Mouse (Mus musculus) liver, embryonic 16.5 days (tissue): ENCODE measurements around the gene Ppm1f. TPM values are rescaled to one million over a fixed set of nuclear protein-coding genes. Genes with fewer than 3 reads are reported as not detected.
"Not testable (repeated sequence)": the region's sequence is repeated elsewhere in the genome, so short reads cannot be mapped to it uniquely, and the experiment has no call there.

Source experiments
- ATAC-seq: fragments of 200-750 bp; cut with Nextera tagmentation; 2 replicates; pipeline ENCODE4 v1.8.0; 2017; ENCODE audit warnings: low read depth, mild to moderate bottlenecking, moderate number of reproducible peaks, moderate library complexity
- H3K27ac ChIP-seq: fragments of 300-500 bp; sonication (generic); 2 replicates; pipeline ENCODE4 v1.5.1; 2014; ENCODE audit warnings: mild to moderate bottlenecking, low read length
- H3K27me3 ChIP-seq: fragments of 300-500 bp; sonication (generic); 2 replicates; pipeline ENCODE4 v1.6.1; 2014; ENCODE audit warnings: low read depth, low read length, mixed read lengths; ENCODE audit not compliant: control insufficient read depth, insufficient read depth
- H3K36me3 ChIP-seq: fragments of 300-500 bp; sonication (generic); 2 replicates; pipeline ENCODE4 v1.6.1; 2014; ENCODE audit warnings: mild to moderate bottlenecking; ENCODE audit not compliant: control insufficient read depth, insufficient read depth
- H3K4me1 ChIP-seq: fragments of 300-500 bp; sonication (generic); 2 replicates; pipeline ENCODE4 v1.6.1; 2014; ENCODE audit warnings: low read depth, low read length, mixed read lengths; ENCODE audit not compliant: control insufficient read depth
- H3K4me2 ChIP-seq: fragments of 300-500 bp; sonication (generic); 2 replicates; pipeline ENCODE4 v1.6.1; 2014; ENCODE audit warnings: low read depth, low read length, mixed read lengths
- H3K4me3 ChIP-seq: fragments of 300-500 bp; sonication (generic); 2 replicates; pipeline ENCODE4 v1.5.1; 2014; ENCODE audit warnings: low read depth, mild to moderate bottlenecking, low read length
- H3K9ac ChIP-seq: fragments of 300-500 bp; sonication (generic); 2 replicates; pipeline ENCODE4 v1.6.1; 2014; ENCODE audit warnings: low read depth, low read length
- H3K9me3 ChIP-seq: fragments of 300-500 bp; sonication (generic); replicated peaks from 2 replicates; pipeline ENCODE4 v1.6.1; 2016; ENCODE audit warnings: low read length; ENCODE audit not compliant: control insufficient read depth
- WGBS: fragments of 180-500 bp; shearing (Covaris S2); extraction: QIAGEN DNeasy Blood & Tissue Kit; methylation state at CpG from one replicate; pipeline ENCODE4 v1.1.7; 2014; ENCODE audit not compliant: insufficient replicate concordance; 5-methylcytosine and 5-hydroxymethylcytosine counted together
- polyA plus RNA-seq: library from polyadenylated mRNA; unstranded; fragments of >200 nt; fragmentation: Nextera tagmentation; extraction: Ambion mirVana; gene quantifications from 2 replicates; pipeline ENCODE4 v1.2.1, GENCODE M21; 2015

Gene Ppm1f
- polyA plus RNA-seq, 1 experiment from 2014 or later: 8.1 TPM

DNA sequence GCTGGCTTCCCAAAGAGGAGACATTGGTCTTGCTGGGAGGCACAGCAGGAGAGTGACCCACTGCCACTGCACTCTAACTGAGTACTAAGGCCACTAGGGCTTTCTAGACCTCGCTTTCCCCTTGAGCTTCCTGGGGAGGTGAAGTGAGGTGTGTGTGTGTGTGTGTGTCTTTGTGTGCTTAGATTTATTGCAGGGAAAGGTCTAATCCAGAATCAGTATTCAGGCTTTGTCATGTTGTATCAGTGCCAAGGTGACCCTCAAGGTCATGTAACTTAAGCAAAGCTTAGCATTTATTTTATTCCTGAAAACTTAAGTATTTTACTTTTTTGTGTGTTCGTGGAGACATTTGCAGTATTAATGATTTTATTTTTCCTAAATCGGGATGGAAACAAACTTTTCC lies 28.2 kb downstream of the Ppm1f start:
- no peak for ATAC-seq
- no peaks in the 10 kb centered on the region; the same call in 1 of the 2 replicates for H3K36me3 ChIP-seq
- no peaks in the 10 kb centered on the region for H3K4me1 ChIP-seq
- no peaks in the 10 kb centered on the region for H3K27me3 ChIP-seq
- H3K4me3 ChIP-seq: no peak overlapping the region
- H3K9ac ChIP-seq: no peak overlapping the region
- H3K4me2 ChIP-seq: no peak overlapping the region
- H3K9me3 ChIP-seq: no peaks in the 10 kb centered on the region
- no peak overlapping the region for H3K27ac ChIP-seq
- 66% methylated on average over 3 of the region's 3 CpGs for WGBS

DNA sequence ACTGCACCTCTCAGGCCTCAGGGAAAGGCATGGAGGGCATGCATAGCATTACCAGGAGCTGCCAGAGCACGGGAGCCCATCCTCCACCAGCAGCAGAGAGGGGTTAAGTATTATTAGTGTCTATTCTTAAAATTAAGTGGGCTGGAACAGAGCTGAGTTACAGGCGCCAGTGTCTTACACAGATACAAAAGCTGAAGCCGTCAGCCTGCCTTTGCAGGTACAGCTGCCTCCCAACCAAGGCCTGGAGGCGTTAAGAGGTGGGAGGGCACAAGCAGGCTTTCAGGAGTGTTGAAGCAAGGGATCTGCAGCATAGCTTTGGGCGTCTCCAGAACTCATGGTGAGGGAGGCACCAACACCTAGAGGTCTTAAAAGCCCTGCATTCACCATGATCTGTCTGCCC lies 30.3 kb downstream of the Ppm1f start:
- H3K27ac ChIP-seq: no peak overlapping the region
- H3K9me3 ChIP-seq: no peaks in the 10 kb centered on the region
- no peak overlapping the region for H3K4me3 ChIP-seq
- no peak overlapping the region for H3K4me2 ChIP-seq
- no peaks in the 10 kb centered on the region for H3K27me3 ChIP-seq
- no peak overlapping the region for H3K9ac ChIP-seq
- no peak for ATAC-seq
- no peaks in the 10 kb centered on the region for H3K4me1 ChIP-seq
- 57% methylated on average over 5 of the region's 5 CpGs for WGBS
- H3K36me3 ChIP-seq: no peaks in the 10 kb centered on the region; the same call in 1 of the 2 replicates

DNA sequence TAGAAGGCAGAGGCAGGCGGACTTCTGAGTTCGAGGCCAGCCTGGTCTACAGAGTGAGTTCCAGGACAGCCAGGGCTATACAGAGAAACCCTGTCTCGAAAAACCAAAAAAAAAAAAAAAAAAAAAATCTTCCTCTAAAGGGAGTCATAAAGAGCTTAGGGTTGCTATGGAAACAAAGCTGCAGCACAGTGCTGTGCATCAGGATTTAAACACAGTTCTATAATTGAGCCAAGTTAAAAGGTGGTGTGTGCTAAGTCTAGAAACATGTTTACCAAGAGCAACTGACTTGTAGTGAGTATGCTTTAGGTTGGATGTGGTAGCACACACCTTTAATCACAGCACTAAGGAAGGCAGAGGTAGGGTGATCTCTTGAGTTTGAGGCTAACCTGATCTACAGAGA lies 32.6 kb downstream of the Ppm1f start:
- not testable (repeated sequence) for H3K9ac ChIP-seq, H3K27ac ChIP-seq, H3K4me2 ChIP-seq, ATAC-seq, H3K4me1 ChIP-seq, H3K4me3 ChIP-seq, H3K36me3 ChIP-seq, H3K27me3 ChIP-seq, H3K9me3 ChIP-seq
- 89% methylated on average over 2 of the region's 3 CpGs for WGBS

DNA sequence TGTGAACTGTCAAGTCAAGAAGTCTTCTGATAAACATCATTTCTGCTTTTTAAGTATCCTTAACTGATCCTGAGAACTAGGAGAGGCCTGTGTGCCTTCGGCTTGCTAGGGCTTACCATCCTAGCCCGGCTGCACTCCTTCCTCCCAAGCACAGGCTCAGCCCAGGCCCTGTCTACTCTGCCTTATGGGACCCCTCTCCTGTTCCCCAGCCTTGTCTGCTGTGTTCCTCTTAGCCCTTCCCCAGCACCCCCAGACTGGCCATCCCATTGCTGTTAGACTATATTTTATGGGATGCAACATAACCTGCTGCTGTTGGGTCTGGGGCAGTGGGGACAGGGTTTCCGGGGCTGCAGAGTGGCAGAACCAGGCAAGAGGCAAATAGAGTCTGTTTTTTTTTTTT lies 34.1 kb downstream of the Ppm1f start:
- H3K4me1 ChIP-seq: no peaks in the 10 kb centered on the region
- H3K27me3 ChIP-seq: no peaks in the 10 kb centered on the region
- no peak for ATAC-seq
- no peaks in the 10 kb centered on the region for H3K36me3 ChIP-seq
- 66% methylated on average over 3 of the region's 3 CpGs for WGBS
- no peak overlapping the region for H3K4me2 ChIP-seq
- H3K27ac ChIP-seq: no peak overlapping the region
- no peaks in the 10 kb centered on the region for H3K9me3 ChIP-seq
- H3K4me3 ChIP-seq: no peak overlapping the region
- H3K9ac ChIP-seq: no peak overlapping the region

DNA sequence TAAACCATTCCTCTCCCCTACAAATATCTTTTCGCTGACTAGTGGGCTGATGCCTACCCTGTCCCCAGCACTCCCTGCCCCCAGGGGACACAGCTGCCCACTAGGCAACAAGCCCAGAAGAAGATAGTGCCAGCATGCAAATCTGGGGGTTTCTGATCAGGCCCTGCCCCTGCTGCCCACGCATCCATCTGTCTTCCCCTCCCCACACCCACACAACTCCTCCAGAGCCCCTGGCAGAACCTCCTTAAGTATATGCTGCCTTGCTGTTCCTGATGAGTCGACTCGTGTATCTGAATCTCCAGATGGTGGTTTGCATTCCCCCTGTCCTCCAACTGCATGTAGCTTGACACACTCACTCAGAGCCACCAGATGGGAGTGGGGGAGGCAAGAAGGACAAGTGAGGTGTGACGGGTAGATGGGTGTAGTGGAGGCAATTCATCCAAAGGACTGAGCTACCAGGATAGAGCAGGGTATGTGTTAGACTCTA lies 34.6 kb downstream of the Ppm1f start:
- Histone ChIP-seq H3K4me3 (no peak overlapping the region), H3K36me3 (no peaks in the 10 kb centered on the region), H3K9me3 (no peaks in the 10 kb centered on the region), H3K9ac (no peak overlapping the region), H3K27ac (no peak overlapping the region), H3K4me1 (no peaks in the 10 kb centered on the region), H3K4me2 (no peak overlapping the region), H3K27me3 (no peaks in the 10 kb centered on the region)
- 48% methylated on average over 5 of the region's 5 CpGs for WGBS
- ATAC-seq: no peak

DNA sequence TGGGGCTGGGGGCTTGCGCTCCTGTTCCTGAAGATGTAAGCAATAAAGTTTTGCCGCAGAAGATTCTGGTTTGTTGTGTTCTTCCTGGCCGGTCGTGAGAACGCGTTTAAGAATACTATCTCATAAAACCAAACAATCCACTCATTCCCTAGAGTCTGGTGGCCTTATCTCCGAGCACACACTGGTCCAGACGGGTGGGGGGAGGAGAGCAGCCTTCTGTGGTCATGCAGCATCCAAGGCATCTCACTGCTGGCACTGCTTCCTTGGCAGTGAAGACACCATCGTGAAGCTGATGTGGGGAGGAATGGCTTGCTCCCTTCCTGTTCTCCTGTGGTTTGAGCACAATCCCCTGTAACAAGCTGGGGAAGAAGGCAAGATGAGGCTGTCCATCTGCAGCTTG lies 43.3 kb downstream of the Ppm1f start:
- Histone ChIP-seq H3K4me3 (no peak overlapping the region), H3K4me2 (no peak overlapping the region)
- ATAC-seq: no peak

DNA sequence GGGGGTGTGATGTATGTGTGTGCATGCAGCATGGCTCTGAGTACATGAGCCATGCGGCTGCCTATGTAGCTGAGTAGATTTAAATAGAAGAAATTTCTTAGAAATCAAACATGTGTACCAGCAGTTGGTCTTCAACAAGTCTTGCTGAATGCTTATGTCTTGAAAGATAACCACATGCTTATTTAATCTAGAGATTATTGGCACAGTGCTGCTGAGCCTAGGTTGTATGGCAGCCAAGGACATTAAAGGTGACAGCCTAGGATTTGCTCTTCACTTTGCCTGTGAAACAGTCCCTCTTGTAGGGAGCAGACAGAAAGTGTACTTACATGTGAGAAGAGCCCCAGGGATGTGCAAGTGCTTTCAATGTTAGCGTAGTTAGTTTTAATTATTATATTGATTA lies 44.8 kb downstream of the Ppm1f start:
- Histone ChIP-seq H3K4me1 (no peaks in the 10 kb centered on the region), H3K36me3 (no peaks in the 10 kb centered on the region), H3K4me3 (no peak overlapping the region), H3K9ac (no peak overlapping the region), H3K27ac (no peak overlapping the region), H3K27me3 (no peaks in the 10 kb centered on the region), H3K9me3 (no peaks in the 10 kb centered on the region), H3K4me2 (no peak overlapping the region)
- 68% methylated on average over 2 of the region's 2 CpGs for WGBS
- no peak for ATAC-seq

More for the DNA sequence above, 43.3 kb downstream of the Ppm1f start:
- H3K27me3 ChIP-seq: no peaks in the 10 kb centered on the region
- no peaks in the 10 kb centered on the region for H3K9me3 ChIP-seq
- H3K9ac ChIP-seq: no peak overlapping the region
- no peaks in the 10 kb centered on the region for H3K4me1 ChIP-seq
- H3K36me3 ChIP-seq: no peaks in the 10 kb centered on the region
- H3K27ac ChIP-seq: no peak overlapping the region
- 63% methylated on average over 9 of the region's 9 CpGs for WGBS

DNA sequence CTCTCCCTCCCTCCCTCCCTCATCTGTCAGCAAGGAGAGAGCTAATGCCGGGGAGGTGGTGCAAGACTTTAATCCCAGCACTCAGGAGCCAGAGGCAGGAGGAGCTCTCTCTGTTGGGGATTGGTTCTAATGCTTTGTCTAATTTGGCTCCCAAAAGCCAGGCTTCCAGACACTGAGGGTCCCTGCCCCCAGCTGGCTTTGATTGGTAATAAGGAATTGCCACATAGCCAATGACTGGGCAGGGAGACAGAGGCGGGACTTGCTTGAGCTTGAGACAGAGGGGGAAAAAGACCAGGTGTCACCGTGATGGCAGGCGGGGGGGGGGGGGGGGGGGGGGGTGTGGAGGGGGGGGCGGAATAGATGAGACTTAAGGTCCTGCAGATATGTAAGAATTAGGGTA lies 62.3 kb downstream of the Ppm1f start:
- ATAC-seq: no peak
- Histone ChIP-seq H3K4me1 (no peaks in the 10 kb centered on the region), H3K27me3 (no peaks in the 10 kb centered on the region), H3K9ac (no peak overlapping the region), H3K36me3 (no peaks in the 10 kb centered on the region), H3K4me2 (no peak overlapping the region), H3K27ac (no peak overlapping the region), H3K4me3 (no peak overlapping the region), H3K9me3 (no peaks in the 10 kb centered on the region)
- WGBS: 20% methylated on average over 5 of the region's 5 CpGs

DNA sequence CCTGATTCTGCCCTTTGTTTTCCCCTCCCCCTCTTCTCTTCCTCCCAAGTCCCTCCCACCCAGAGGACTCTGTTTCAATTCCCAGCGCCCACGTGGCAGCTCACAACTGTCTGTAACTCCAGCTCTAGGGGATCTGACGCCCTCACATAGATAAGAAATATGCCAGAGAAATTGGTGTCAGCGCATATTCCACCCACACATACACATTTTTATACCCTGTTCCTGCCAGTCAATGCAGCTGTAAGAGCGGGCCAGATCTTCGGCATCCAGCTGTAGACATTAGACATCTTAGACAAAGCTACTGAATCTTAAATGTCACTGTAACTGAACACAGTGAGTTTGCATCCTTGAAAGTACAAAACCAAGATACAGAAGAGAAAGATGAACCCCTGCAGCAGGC lies 63.6 kb downstream of the Ppm1f start:
- Histone ChIP-seq H3K9ac (no peak overlapping the region), H3K4me2 (no peak overlapping the region), H3K36me3 (no peaks in the 10 kb centered on the region), H3K4me1 (no peaks in the 10 kb centered on the region; the same call in 1 of the 2 replicates), H3K27ac (no peak overlapping the region), H3K9me3 (no peaks in the 10 kb centered on the region), H3K4me3 (no peak overlapping the region), H3K27me3 (no peaks in the 10 kb centered on the region)
- WGBS: 63% methylated on average over 6 of the region's 6 CpGs
- ATAC-seq: no peak
